7 mouse cellular contexts compared by ENCODE assay signal in genomic region chr8:85554391-85555180, GRCm38 (mm10). TPM values are rescaled to one million over a fixed set of nuclear protein-coding genes. Genes with fewer than 3 reads are reported as not detected.
DNase-seq lines count a peak whose midpoint lies in the region; ATAC-seq and TF ChIP-seq lines count a peak whose summit lies in the region.

No protein-coding gene starts in this region.

- ATAC-seq in forebrain, embryonic 14.5 days: peak; percentile 90
- ATAC-seq in kidney, embryonic 14.5 days (ENCODE audit: low FRiP score, low TSS enrichment): peak; percentile 93
- peak; percentile 82 for ATAC-seq in liver, postnatal 0 days
- peak; percentile 33; the same call in 1 of the 2 replicates for ATAC-seq in neutrophil, adult 5-6 weeks (ENCODE audit: extremely low read depth, insufficient number of reproducible peaks, low FRiP score, poor library complexity, severe bottlenecking)

- H3K9ac ChIP-seq in forebrain, embryonic 14.5 days (ENCODE audit: low read length): peak overlapping the region; percentile 83
- H3K9ac ChIP-seq in kidney, embryonic 14.5 days (ENCODE audit: low read depth, low read length): peak overlapping the region; percentile 95
- H3K9ac ChIP-seq in liver, postnatal 0 days (replicated peaks): peak overlapping the region; percentile 93

- peaks cover 6% of the 10 kb centered on the region; the same call in 1 of the 2 replicates for H3K4me1 ChIP-seq in forebrain, embryonic 14.5 days (ENCODE audit: control insufficient read depth, insufficient read depth, low read length)
- H3K4me1 ChIP-seq in kidney, embryonic 14.5 days (ENCODE audit: control insufficient read depth, insufficient read depth, low read length): 0 out of 2 replicates have a peak, but pooled peaks cover 4% of the 10 kb centered on the region
- peaks cover 19% of the 10 kb centered on the region for H3K4me1 ChIP-seq in liver, postnatal 0 days (ENCODE audit: insufficient read depth)

- H3K27me3 ChIP-seq in forebrain, embryonic 14.5 days (replicated peaks; ENCODE audit: control insufficient read depth, insufficient read depth, low read length): no peaks in the 10 kb centered on the region
- no peaks in the 10 kb centered on the region for H3K27me3 ChIP-seq in kidney, embryonic 14.5 days (ENCODE audit: control insufficient read depth, insufficient read depth, low read length)
- no peaks in the 10 kb centered on the region for H3K27me3 ChIP-seq in liver, postnatal 0 days (ENCODE audit: insufficient read depth, low read length)

- no peak for TF ChIP-seq POLR2A in brain, embryonic 14.5 days (IDR thresholded peaks at IDR 0.05; ENCODE audit: borderline replicate concordance, extremely low read depth, insufficient read depth, insufficient read length, poor library complexity, severe bottlenecking)

- H3K9me3 ChIP-seq in forebrain, embryonic 14.5 days (replicated peaks; ENCODE audit: control insufficient read depth, low read length): no peaks in the 10 kb centered on the region
- no peaks in the 10 kb centered on the region for H3K9me3 ChIP-seq in kidney, embryonic 14.5 days (ENCODE audit: control insufficient read depth, low read length)
- H3K9me3 ChIP-seq in liver, postnatal 0 days (ENCODE audit: low read length): no peaks in the 10 kb centered on the region

- no peak for TF ChIP-seq EP300 in liver, postnatal 0 days (IDR thresholded peaks at IDR 0.05; ENCODE audit: low read depth)

- H3K4me3 ChIP-seq in forebrain, embryonic 14.5 days (ENCODE audit: low read depth, low read length): peak overlapping the region; percentile 80
- H3K4me3 ChIP-seq in kidney, embryonic 14.5 days (ENCODE audit: low read length): peak overlapping the region; percentile 91
- peak overlapping the region; percentile 96 for H3K4me3 ChIP-seq in liver, postnatal 0 days (ENCODE audit: low read depth, low read length)

- peak overlapping the region; percentile 84 for H3K27ac ChIP-seq in forebrain, embryonic 14.5 days (ENCODE audit: low read depth, low read length)
- H3K27ac ChIP-seq in kidney, embryonic 14.5 days (ENCODE audit: low read depth, low read length): peak overlapping the region; percentile 94
- peak overlapping the region; percentile 97 for H3K27ac ChIP-seq in liver, postnatal 0 days (ENCODE audit: low read depth)

- H3K36me3 ChIP-seq in forebrain, embryonic 14.5 days (ENCODE audit: control insufficient read depth, insufficient read depth, low read length): peaks cover 27% of the 10 kb centered on the region
- H3K36me3 ChIP-seq in kidney, embryonic 14.5 days (ENCODE audit: control insufficient read depth, insufficient read depth, low read length): peaks cover 34% of the 10 kb centered on the region
- peaks cover 27% of the 10 kb centered on the region for H3K36me3 ChIP-seq in liver, postnatal 0 days (replicated peaks; ENCODE audit: insufficient read depth, low read length)

- TF ChIP-seq CTCF in brain, embryonic 14.5 days (IDR thresholded peaks at IDR 0.05; ENCODE audit: borderline replicate concordance, extremely low read depth, insufficient read depth, insufficient read length): no peak
- TF ChIP-seq CTCF in liver, postnatal 0 days (IDR thresholded peaks at IDR 0.05; ENCODE audit: low read depth): no peak

- H3K4me2 ChIP-seq in forebrain, embryonic 14.5 days (ENCODE audit: low read length): peak overlapping the region; percentile 71
- peak overlapping the region; percentile 91 for H3K4me2 ChIP-seq in kidney, embryonic 14.5 days (replicated peaks; ENCODE audit: low read depth, low read length)
- H3K4me2 ChIP-seq in liver, postnatal 0 days (ENCODE audit: low read depth, low read length): peak overlapping the region; percentile 91

- peak; percentile 14 for DNase-seq in urinary bladder, postnatal 10 days (ENCODE audit: low spot score)
- DNase-seq in urinary bladder, adult 2 months (ENCODE audit: low spot score): no peak
- DNase-seq in brain, embryonic 14.5 days (ENCODE audit: low read depth): peak; percentile 50
- peak; percentile 35 for DNase-seq in forebrain, embryonic 14.5 days (ENCODE audit: low spot score)
- no peak for DNase-seq in liver, postnatal 0 days

- WGBS in forebrain, embryonic 14.5 days: under 1% methylated on average over 61 of the region's 66 CpGs
- WGBS in kidney, embryonic 14.5 days: under 1% methylated on average over 41 of the region's 66 CpGs
- WGBS in liver, postnatal 0 days (ENCODE audit: insufficient replicate concordance): 2% methylated on average over 53 of the region's 66 CpGs

RNA-seq across cellular contexts. Expression of gene Dnaja2, which starts 0.6 kb away (rescaled TPM):
- polyA plus RNA-seq in urinary bladder, adult 2 months (2012; rRNA removed): 58.3 and 85.0 TPM in 2 replicates
- 44.7 and 78.5 TPM in 2 replicates for polyA plus RNA-seq in brain, embryonic 14.5 days (2012; rRNA removed)
- polyA plus RNA-seq in forebrain, embryonic 14.5 days (2014; fragmentation: Nextera tagmentation; extraction: Ambion mirVana): 177 and 193 TPM in 2 replicates
- 139 and 173 TPM in 2 replicates for polyA plus RNA-seq in kidney, embryonic 14.5 days (2014; fragmentation: Nextera tagmentation; extraction: Ambion mirVana)
- 82.9 and 89.2 TPM in 2 replicates for polyA plus RNA-seq in liver, postnatal 0 days (2015; fragmentation: Nextera tagmentation; extraction: Ambion mirVana)
- 104 and 118 TPM in 2 replicates for total RNA-seq in neutrophil, adult 5-6 weeks (2017)

Comparison
In these comparisons a context has a peak if more than half of its experiments do, and no peak if none do; other contexts are left out.
1. DNase-seq: peak in urinary bladder, postnatal 10 days (single experiment), brain, embryonic 14.5 days (single experiment) and forebrain, embryonic 14.5 days (single experiment); none in urinary bladder, adult 2 months (single experiment) and liver, postnatal 0 days (single experiment).
2. ATAC-seq: peak in every context shown above with its lines; median percentile 93 in kidney, embryonic 14.5 days; 90 in forebrain, embryonic 14.5 days; 82 in liver, postnatal 0 days; 33 in neutrophil, adult 5-6 weeks.
3. Peak in every context shown above with its lines, with median percentiles within 50 percentile points of each other: H3K27ac ChIP-seq, H3K4me2 ChIP-seq, H3K4me3 ChIP-seq and H3K9ac ChIP-seq.